Mouse (Mus musculus) CH12.LX (cell line): ENCODE measurements around the gene Smco2. TPM values are rescaled to one million over a fixed set of nuclear protein-coding genes. Genes with fewer than 3 reads are reported as not detected.

Experiments used
- DNase-seq: peaks from one replicate; pipeline ENCODE4 v3.0.0-alpha.2; 2013; ENCODE audit errors: extremely low read depth
- H3K27ac ChIP-seq: 2 replicates; pipeline ENCODE4 v1.5.1; 2012; ENCODE audit warnings: low read depth, mild to moderate bottlenecking, control low read depth, moderate library complexity; ENCODE audit not compliant: insufficient read depth
- H3K27me3 ChIP-seq: replicated peaks from 2 replicates; pipeline ENCODE3; 2012; ENCODE audit warnings: inconsistent platforms
- H3K36me3 ChIP-seq, 2 experiments: replicated peaks in 1 of 2; 2 replicates each; pipeline versions ENCODE3 to v1.6.1; 2012; ENCODE audit warnings: inconsistent platforms in 1 of 2, low read length in 1 of 2, mild to moderate bottlenecking in 1 of 2, mixed read lengths in 1 of 2, moderate library complexity in 1 of 2; ENCODE audit not compliant: control insufficient read depth in 1 of 2, insufficient read depth in 1 of 2
- H3K4me1 ChIP-seq, 2 experiments: 2 replicates each; pipeline ENCODE4 v1.6.1; 2012; ENCODE audit warnings: inconsistent platforms in 1 of 2, moderate library complexity in 1 of 2; ENCODE audit not compliant: insufficient read depth in 2 of 2, control insufficient read depth in 1 of 2
- H3K4me2 ChIP-seq: 2 replicates; pipeline ENCODE4 v1.6.1; 2012; ENCODE audit warnings: low read depth, mild to moderate bottlenecking, control low read depth; ENCODE audit not compliant: poor library complexity, insufficient read depth, severe bottlenecking
- H3K4me3 ChIP-seq, 3 experiments: fragments of 150-350 bp in 1 of 3; sonication (generic) in 1 of 3; replicated peaks in 1 of 3; 2 replicates each; pipeline versions ENCODE3 to v1.5.1; 2011 to 2012; ENCODE audit warnings: low read depth in 2 of 3, low read length in 2 of 3, mild to moderate bottlenecking in 2 of 3, moderate library complexity in 2 of 3, control low read depth in 1 of 3, improper control_type of control experiment in 1 of 3, inconsistent platforms in 1 of 3, mixed read lengths in 1 of 3; ENCODE audit not compliant: poor library complexity in 1 of 3
- H3K79me2 ChIP-seq: replicated peaks from 2 replicates; pipeline ENCODE4 v1.6.1; 2012; ENCODE audit warnings: mild to moderate bottlenecking, moderate library complexity; ENCODE audit not compliant: control insufficient read depth, poor library complexity, insufficient read depth, severe bottlenecking; ENCODE audit errors: extremely low read depth
- H3K9ac ChIP-seq: 2 replicates; pipeline ENCODE4 v1.6.1; 2012; ENCODE audit warnings: low read depth, mild to moderate bottlenecking, control low read depth, moderate library complexity; ENCODE audit not compliant: insufficient read depth
- H3K9me3 ChIP-seq: replicated peaks from 2 replicates; pipeline ENCODE3; 2012; ENCODE audit warnings: low read length, inconsistent platforms, mixed read lengths
- CTCF ChIP-seq, 2 experiments: IDR thresholded peaks in 1 of 2; conservative IDR thresholded peaks in 1 of 2; 2 replicates each; pipeline ENCODE4 v1.5.1; 2011 to 2012; ENCODE audit warnings: low read depth in 2 of 2, low read length in 2 of 2, improper control_type of control experiment in 1 of 2, inconsistent platforms in 1 of 2, mild to moderate bottlenecking in 1 of 2, moderate library complexity in 1 of 2
- E2F4 ChIP-seq: IDR thresholded peaks from 2 replicates; pipeline ENCODE4 v1.6.1; 2011; ENCODE audit warnings: low read depth, low read length, improper control_type of control experiment; ENCODE audit not compliant: insufficient replicate concordance
- ELF1 ChIP-seq: IDR thresholded peaks from 2 replicates; pipeline ENCODE4 v1.6.1; 2014; ENCODE audit warnings: low read depth, mild to moderate bottlenecking, inconsistent platforms, low read length, improper control_type of control experiment
- ETS1 ChIP-seq: conservative IDR thresholded peaks from 2 replicates; pipeline ENCODE4 v1.6.1; 2012; ENCODE audit warnings: low read depth, mild to moderate bottlenecking, inconsistent platforms, low read length, improper control_type of control experiment, moderate library complexity
- HCFC1 ChIP-seq: IDR thresholded peaks from 2 replicates; pipeline ENCODE4 v1.6.1; 2012; ENCODE audit warnings: low read depth, mild to moderate bottlenecking, inconsistent platforms, low read length, improper control_type of control experiment
- IRF4 ChIP-seq: IDR thresholded peaks from 2 replicates; pipeline ENCODE4 v1.6.1; 2014; ENCODE audit warnings: low read depth, mild to moderate bottlenecking, inconsistent platforms, low read length, improper control_type of control experiment
- KAT2A ChIP-seq: IDR thresholded peaks from 2 replicates; pipeline ENCODE4 v1.6.1; 2012; ENCODE audit warnings: low read length, improper control_type of control experiment, inconsistent platforms; ENCODE audit not compliant: insufficient replicate concordance
- MAFK ChIP-seq: IDR thresholded peaks from 2 replicates; pipeline ENCODE4 v1.6.1; 2011; ENCODE audit warnings: low read length, improper control_type of control experiment; ENCODE audit not compliant: insufficient replicate concordance
- NRF1 ChIP-seq: IDR thresholded peaks from 2 replicates; pipeline ENCODE4 v1.6.1; 2014; ENCODE audit warnings: low read depth, mild to moderate bottlenecking, inconsistent platforms, low read length, improper control_type of control experiment, moderate library complexity
- POLR2A ChIP-seq: IDR thresholded peaks from 2 replicates; pipeline ENCODE4 v1.6.1; 2011; ENCODE audit warnings: low read depth, mild to moderate bottlenecking, improper control_type of control experiment, low read length
- RAD21 ChIP-seq: IDR thresholded peaks from 2 replicates; pipeline ENCODE4 v1.6.1; 2011; ENCODE audit warnings: low read depth, mild to moderate bottlenecking, low read length, improper control_type of control experiment, moderate library complexity
- SIN3A ChIP-seq: IDR thresholded peaks from 2 replicates; pipeline ENCODE4 v1.6.1; 2012; ENCODE audit warnings: low read length, improper control_type of control experiment, inconsistent platforms
- SMC3 ChIP-seq: IDR thresholded peaks from 2 replicates; pipeline ENCODE4 v1.6.1; 2011; ENCODE audit warnings: low read depth, low read length, improper control_type of control experiment
- USF2 ChIP-seq: conservative IDR thresholded peaks from 2 replicates; pipeline ENCODE4 v1.6.1; 2011; ENCODE audit warnings: low read depth, low read length, improper control_type of control experiment
- ZC3H11A ChIP-seq: IDR thresholded peaks from 2 replicates; pipeline ENCODE4 v1.6.1; 2012; ENCODE audit warnings: low read depth, mild to moderate bottlenecking, inconsistent platforms, low read length, improper control_type of control experiment
- ZKSCAN1 ChIP-seq: IDR thresholded peaks from 2 replicates; pipeline ENCODE4 v1.6.1; 2012; ENCODE audit warnings: low read depth, inconsistent platforms, low read length, improper control_type of control experiment, borderline replicate concordance
- dilution Hi-C: fragments of 300-500 bp; cut with MboI; formaldehyde crosslinking; loops from 2 replicates; pipeline ENCODE4 v1.14.3; 2020; ENCODE audit warnings: low sequenced_read_pairs; ENCODE audit not compliant: extremely low pct_unique_long_range_greater_than_20kb, extremely low pct_ligation_motif_present
- in situ Hi-C: fragments of 300-500 bp; cut with MboI; formaldehyde crosslinking; loops from 3 replicates; pipeline ENCODE4 v1.14.3; 2019; ENCODE audit warnings: low sequenced_read_pairs, low pct_ligation_motif_present, low pct_unique_long_range_greater_than_20kb, mixed read lengths
- polyA plus RNA-seq: library from polyadenylated mRNA; unstranded; fragments of >175 nt; gene quantifications from 2 replicates; pipeline ENCODE4 v1.2.1, GENCODE M21; 2012; ENCODE audit warnings: low read depth; ENCODE audit not compliant: insufficient read length
- total RNA-seq, 2 experiments: library from RNA; depleted of rRNA; stranded (reverse); fragments of 300-350 nt in 1 of 2; fragments of >200 nt in 1 of 2; gene quantifications; 2 replicates each; pipeline ENCODE4 v1.2.3; 2012 to 2014

The Smco2 gene
- total and polyA plus RNA-seq, 3 experiments, result not detected

DNA sequence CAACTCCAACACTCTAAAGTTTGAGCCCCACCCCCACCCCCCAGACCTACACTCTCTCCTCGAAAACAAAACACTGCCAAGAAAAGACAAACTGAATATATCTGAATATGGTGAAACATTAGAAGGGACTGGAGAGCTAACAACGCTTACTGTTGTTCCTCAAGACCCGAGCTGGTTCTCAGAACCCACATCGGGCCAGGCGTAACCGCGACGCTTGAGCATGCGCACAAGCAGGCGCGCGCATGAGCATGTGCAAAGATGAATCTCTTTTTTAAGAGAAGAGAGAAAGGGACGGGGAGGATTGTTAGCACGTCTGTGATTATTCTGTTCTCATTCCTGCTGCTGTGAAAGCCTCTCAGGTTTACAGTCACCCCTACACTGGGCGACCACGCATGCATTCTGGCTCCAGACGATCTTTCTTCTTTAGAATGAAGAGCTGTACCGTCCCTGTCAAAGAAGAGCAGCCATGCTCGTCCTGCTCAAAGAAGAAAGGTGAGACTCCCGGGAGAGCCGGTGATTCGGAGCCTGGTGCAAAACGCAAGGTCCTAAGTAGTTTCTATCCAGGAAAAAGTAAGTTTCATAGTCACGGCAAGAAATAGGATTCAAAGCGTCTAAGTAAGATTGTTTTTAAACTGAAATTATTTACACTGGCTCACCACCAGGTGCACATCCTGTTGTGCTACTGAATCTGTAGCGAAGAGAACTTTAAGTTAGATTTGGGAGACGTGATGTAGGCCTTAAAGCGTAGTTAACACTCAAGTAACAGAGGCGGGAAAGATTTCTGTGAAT, 29.5 kb upstream of the Smco2 start:
- dilution Hi-C loops (no loop called here), in situ Hi-C loops (no loop called here)
- TF ChIP-seq SMC3 (no peak), HCFC1 (no peak), IRF4 (no peak), CTCF (conservative IDR thresholded peaks at IDR 0.05 in 1 of 2, IDR thresholded peaks at IDR 0.05 in 1 of 2; ENCODE audit: low read depth in 2 of 2, low read length in 2 of 2) (no peak), KAT2A (no peak), RAD21 (no peak), SIN3A (no peak), E2F4 (no peak), MAFK (no peak), USF2 (no peak), ZC3H11A (no peak), ELF1 (no peak), POLR2A (no peak), NRF1 (no peak)
- Histone ChIP-seq H3K27ac (no peak overlapping the region), H3K79me2 (no peaks in the 10 kb centered on the region), H3K36me3 (no peaks in the 10 kb centered on the region), H3K9ac (no peak overlapping the region), H3K27me3 (no peaks in the 10 kb centered on the region), H3K4me3 (no peak overlapping the region), H3K9me3 (no peaks in the 10 kb centered on the region), H3K4me2 (no peak overlapping the region), H3K4me1 (no peaks in the 10 kb centered on the region)
- DNase-seq, result no peak

DNA sequence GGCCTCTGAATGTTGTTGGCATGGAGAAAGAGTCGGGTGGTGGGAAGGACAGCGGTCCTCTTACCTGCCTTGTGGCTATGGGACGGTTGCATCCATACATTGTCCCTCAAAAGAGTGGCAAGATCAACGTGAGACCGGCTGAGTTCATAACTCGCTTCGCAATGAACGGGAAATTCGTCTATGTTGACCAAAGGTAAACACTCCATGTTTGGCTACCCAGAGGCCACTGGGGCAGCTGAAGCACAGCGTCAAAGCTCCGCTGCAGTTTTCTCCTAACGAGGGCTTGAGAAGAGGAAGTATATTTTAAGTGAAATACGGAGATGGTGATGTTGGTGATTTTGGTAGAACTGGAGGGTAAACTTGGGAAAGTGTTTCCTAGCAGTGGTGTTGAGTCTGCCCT, 27.9 kb upstream of the Smco2 start:
- Histone ChIP-seq H3K4me2 (no peak overlapping the region), H3K79me2 (no peaks in the 10 kb centered on the region), H3K4me1 (no peaks in the 10 kb centered on the region), H3K4me3 (no peak overlapping the region), H3K27ac (no peak overlapping the region), H3K36me3 (no peaks in the 10 kb centered on the region), H3K9me3 (no peaks in the 10 kb centered on the region), H3K9ac (no peak overlapping the region), H3K27me3 (no peaks in the 10 kb centered on the region)
- TF ChIP-seq MAFK, result no peak
- TF ChIP-seq ETS1, result no peak
- TF ChIP-seq ZKSCAN1, result no peak
- no peak for TF ChIP-seq SMC3
- no peak for DNase-seq
- dilution Hi-C loops, result no loop called here
- in situ Hi-C loops, result no loop called here
